Mouse (Mus musculus) myocyte (in vitro differentiated cells): Measurements from ENCODE around the gene Stxbp1. TPM values are rescaled to one million over a fixed set of nuclear protein-coding genes. Genes with fewer than 3 reads are reported as not detected.
A peak's percentile ranks its signal among the peaks of the same experiment; 100 is the strongest.

ENCODE experiments used
- H3K27me3 ChIP-seq: one replicate; pipeline ENCODE4 v1.6.1; 2011; ENCODE audit not compliant: control insufficient read depth, insufficient read depth, insufficient read length
- H3K36me3 ChIP-seq: one replicate; pipeline ENCODE4 v1.6.1; 2011; ENCODE audit not compliant: control insufficient read depth, insufficient read depth
- H3K4me2 ChIP-seq: one replicate; pipeline ENCODE4 v1.6.1; 2011; ENCODE audit warnings: low read depth, control low read depth
- H3K4me3 ChIP-seq: one replicate; pipeline ENCODE4 v1.5.1; 2011; ENCODE audit warnings: mild to moderate bottlenecking, control low read depth, moderate library complexity
- H3K79me2 ChIP-seq: one replicate; pipeline ENCODE4 v1.6.1; 2011; ENCODE audit not compliant: control insufficient read depth, insufficient read depth
- H3ac ChIP-seq: one replicate; pipeline ENCODE4 v1.6.1; 2011; ENCODE audit not compliant: control insufficient read depth, insufficient read length
- CEBPB ChIP-seq: IDR thresholded peaks from 2 replicates; pipeline ENCODE4 v1.6.1; 2011; ENCODE audit warnings: mild to moderate bottlenecking, moderate library complexity; ENCODE audit not compliant: poor library complexity, insufficient read depth, severe bottlenecking
- E2F4 ChIP-seq: IDR thresholded peaks from one replicate; pipeline ENCODE4 v1.6.1; 2011; ENCODE audit warnings: mild to moderate bottlenecking, control low read depth, moderate library complexity; ENCODE audit not compliant: insufficient read depth
- MAX ChIP-seq: IDR thresholded peaks from one replicate; pipeline ENCODE4 v1.6.1; 2011; ENCODE audit warnings: low read depth, mild to moderate bottlenecking, control low read depth
- MYOD1 ChIP-seq, 3 experiments: IDR thresholded peaks; one replicate each; pipeline ENCODE4 v1.6.1; 2011; ENCODE audit warnings: control low read depth in 2 of 3, low read depth in 2 of 3, mild to moderate bottlenecking in 2 of 3, moderate library complexity in 1 of 3; ENCODE audit not compliant: insufficient read length in 2 of 3, control insufficient read depth in 1 of 3
- MYOG ChIP-seq, 3 experiments: IDR thresholded peaks; one replicate each; pipeline ENCODE4 v1.6.1; 2011; ENCODE audit warnings: control low read depth in 2 of 3, low read depth in 2 of 3, mild to moderate bottlenecking in 2 of 3; ENCODE audit not compliant: insufficient read length in 2 of 3, control insufficient read depth in 1 of 3, insufficient read depth in 1 of 3
- POLR2A ChIP-seq: IDR thresholded peaks from one replicate; pipeline ENCODE4 v1.6.1; 2011; ENCODE audit warnings: low read depth, mild to moderate bottlenecking, control low read depth, moderate library complexity; ENCODE audit not compliant: insufficient read length
- POLR2AphosphoS2 ChIP-seq: IDR thresholded peaks from one replicate; pipeline ENCODE4 v1.6.1; 2011; ENCODE audit warnings: low read depth, control low read depth; ENCODE audit not compliant: insufficient read length
- REST ChIP-seq: IDR thresholded peaks from one replicate; pipeline ENCODE4 v1.6.1; 2011; ENCODE audit warnings: mild to moderate bottlenecking, control low read depth, moderate library complexity; ENCODE audit not compliant: insufficient read depth, insufficient read length
- SRF ChIP-seq: IDR thresholded peaks from one replicate; pipeline ENCODE4 v1.6.1; 2011; ENCODE audit warnings: low read depth; ENCODE audit not compliant: control insufficient read depth, insufficient read length
- TCF12 ChIP-seq: IDR thresholded peaks from one replicate; pipeline ENCODE4 v1.6.1; 2011; ENCODE audit warnings: mild to moderate bottlenecking, control low read depth; ENCODE audit not compliant: poor library complexity, insufficient read depth, severe bottlenecking
- TCF3 ChIP-seq: IDR thresholded peaks from one replicate; pipeline ENCODE4 v1.6.1; 2011; ENCODE audit warnings: low read depth, control low read depth; ENCODE audit not compliant: insufficient read length
- USF1 ChIP-seq: IDR thresholded peaks from one replicate; pipeline ENCODE4 v1.6.1; 2011; ENCODE audit warnings: low read depth, mild to moderate bottlenecking, control low read depth, moderate library complexity
- polyA plus RNA-seq: library from polyadenylated mRNA; unstranded; fragments of >200 nt; fragmentation: generic; extraction: Trizol; gene quantifications from one replicate; pipeline ENCODE4 v1.2.1, GENCODE M21; 2012; ENCODE audit warnings: missing spikeins

The Stxbp1 gene
- polyA plus RNA-seq, 1 experiment = 32.2 TPM

DNA sequence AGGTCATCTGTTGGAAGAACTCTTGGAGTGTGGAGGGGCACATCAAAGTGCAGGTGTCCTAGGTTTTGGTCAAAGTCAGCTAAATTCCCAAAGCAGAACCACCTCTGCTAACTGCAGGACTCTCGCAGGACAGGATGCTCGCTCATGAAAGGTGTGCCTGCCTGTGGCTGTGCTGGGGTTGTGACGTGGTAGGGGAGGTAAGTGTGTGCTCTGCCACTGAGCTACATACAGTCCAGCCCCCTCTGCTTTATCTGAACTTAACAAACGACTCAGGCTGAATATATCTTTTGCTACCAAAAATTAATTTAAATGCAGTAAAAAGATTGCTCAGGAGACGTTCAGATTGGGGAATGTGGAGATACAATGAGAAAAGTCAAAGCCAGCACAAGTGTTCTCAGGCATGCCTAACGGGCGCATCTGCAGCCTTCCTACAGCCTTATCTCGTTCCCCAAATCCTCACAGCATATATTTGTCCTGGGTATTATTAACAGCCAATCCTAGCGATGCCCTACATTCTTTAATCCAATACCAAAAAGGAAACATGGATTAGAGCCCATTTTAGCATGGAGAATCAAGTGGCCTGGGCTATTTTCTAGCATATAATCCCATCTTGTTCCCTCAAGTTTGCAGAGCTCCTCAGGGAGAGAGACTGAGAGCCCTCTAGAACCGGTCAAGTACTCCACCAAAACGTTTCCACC is 17.9 kb downstream of the Stxbp1 start:
- no peak overlapping the region for H3K4me2 ChIP-seq
- no peak overlapping the region for H3ac ChIP-seq
- H3K36me3 ChIP-seq = no peaks in the 10 kb centered on the region
- H3K27me3 ChIP-seq = no peaks in the 10 kb centered on the region
- H3K79me2 ChIP-seq = peaks cover 6% of the 10 kb centered on the region
- no peak overlapping the region for H3K4me3 ChIP-seq
- no peak for TF ChIP-seq MYOG (IDR thresholded peaks at IDR 0.05; ENCODE audit: control insufficient read depth in 1 of 3, insufficient read depth in 1 of 3, insufficient read length in 2 of 3, low read depth in 2 of 3)
- TF ChIP-seq TCF12 = no peak
- TF ChIP-seq REST = no peak
- TF ChIP-seq CEBPB = no peak
- TF ChIP-seq POLR2AphosphoS2 = no peak
- no peak for TF ChIP-seq MAX
- no peak for TF ChIP-seq USF1
- no peak for TF ChIP-seq POLR2A
- TF ChIP-seq MYOD1 (IDR thresholded peaks at IDR 0.05; ENCODE audit: control insufficient read depth in 1 of 3, insufficient read length in 2 of 3, low read depth in 2 of 3) = no peak
- TF ChIP-seq TCF3 = no peak
- TF ChIP-seq SRF = no peak
- TF ChIP-seq E2F4 = no peak

DNA sequence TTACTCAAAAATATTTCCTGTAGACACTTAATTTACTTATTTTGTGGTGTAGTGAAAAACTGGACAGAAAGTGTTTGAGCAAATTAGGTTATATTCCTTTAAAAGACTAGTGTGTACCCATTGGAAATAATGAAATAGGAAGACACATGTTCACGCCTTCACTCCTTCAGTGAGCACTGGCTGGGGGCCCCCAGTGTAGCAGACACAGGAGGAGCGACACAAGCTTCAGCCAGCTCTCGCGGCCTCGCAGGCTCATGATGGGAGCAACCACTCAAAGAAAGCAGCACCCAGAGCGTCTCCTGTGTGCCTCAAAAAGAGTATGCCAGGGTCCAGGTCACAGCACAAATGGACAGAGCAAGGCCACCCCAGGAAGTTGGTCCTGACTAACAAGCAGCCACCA is 21.2 kb downstream of the Stxbp1 start:
- H3K79me2 ChIP-seq = no peaks in the 10 kb centered on the region
- no peak overlapping the region for H3ac ChIP-seq
- no peak overlapping the region for H3K4me3 ChIP-seq
- no peaks in the 10 kb centered on the region for H3K36me3 ChIP-seq
- no peak for TF ChIP-seq TCF12
- H3K27me3 ChIP-seq = no peaks in the 10 kb centered on the region
- no peak overlapping the region for H3K4me2 ChIP-seq

DNA sequence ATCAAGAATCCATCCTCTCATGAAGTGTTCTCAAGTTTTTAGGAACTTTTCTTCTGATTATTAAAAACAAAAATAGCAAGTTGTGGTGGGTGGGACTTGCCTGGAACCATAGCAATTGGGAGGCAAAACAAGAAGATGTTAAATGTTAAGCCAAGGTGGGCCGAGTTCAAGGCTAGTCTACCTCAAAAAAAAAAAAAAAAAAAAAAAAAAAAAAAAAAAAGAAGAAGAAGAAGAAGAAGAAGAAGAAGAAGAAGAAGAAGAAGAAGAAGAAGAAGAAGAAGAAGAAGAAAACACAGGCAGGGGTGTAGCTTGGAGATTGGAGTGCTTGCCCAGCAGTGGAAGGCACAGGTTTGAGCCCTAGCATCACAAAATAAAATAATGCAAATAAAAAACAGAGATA is 22.3 kb downstream of the Stxbp1 start:
- no peaks in the 10 kb centered on the region for H3K27me3 ChIP-seq
- H3K4me3 ChIP-seq = no peak overlapping the region
- TF ChIP-seq SRF (no peak), TCF3 (no peak), MYOD1 (IDR thresholded peaks at IDR 0.05; ENCODE audit: control insufficient read depth in 1 of 3, insufficient read length in 2 of 3, low read depth in 2 of 3) (no peak), CEBPB (no peak), USF1 (no peak), REST (no peak), E2F4 (no peak), POLR2A (no peak), MAX (no peak), MYOG (IDR thresholded peaks at IDR 0.05; ENCODE audit: control insufficient read depth in 1 of 3, insufficient read depth in 1 of 3, insufficient read length in 2 of 3, low read depth in 2 of 3) (no peak), POLR2AphosphoS2 (no peak), TCF12 (no peak)
- H3K4me2 ChIP-seq = no peak overlapping the region
- no peaks in the 10 kb centered on the region for H3K79me2 ChIP-seq
- H3ac ChIP-seq = no peak overlapping the region
- peaks cover 1% of the 10 kb centered on the region for H3K36me3 ChIP-seq

DNA sequence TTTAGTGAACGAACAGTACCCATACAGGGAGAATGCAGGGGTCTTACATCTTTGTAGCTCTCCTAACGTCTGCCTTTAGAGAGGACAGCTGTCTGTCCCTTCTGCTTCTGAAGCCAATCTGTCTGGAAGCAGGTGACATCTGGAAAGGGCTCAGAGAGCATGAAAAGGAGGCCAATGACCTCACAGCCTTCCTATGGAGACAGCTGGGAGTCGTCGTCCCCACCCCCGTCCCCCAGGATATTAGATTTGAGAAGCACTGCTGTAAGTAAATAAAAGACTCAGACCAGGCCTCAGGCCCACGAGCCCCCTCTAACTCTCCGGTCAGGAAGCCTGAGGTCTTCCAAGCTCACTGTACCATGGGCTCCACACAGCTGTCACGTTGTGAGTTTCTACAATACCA is 22.9 kb downstream of the Stxbp1 start:
- Histone ChIP-seq H3K79me2 (no peaks in the 10 kb centered on the region), H3ac (no peak overlapping the region), H3K4me3 (no peak overlapping the region), H3K4me2 (no peak overlapping the region), H3K36me3 (peaks cover 3% of the 10 kb centered on the region), H3K27me3 (no peaks in the 10 kb centered on the region)
- TF ChIP-seq MYOD1 (IDR thresholded peaks at IDR 0.05; ENCODE audit: control insufficient read depth in 1 of 3, insufficient read length in 2 of 3, low read depth in 2 of 3) (peak in 2 of 3 experiments; percentile 7 to 10), REST (no peak), MYOG (IDR thresholded peaks at IDR 0.05; ENCODE audit: control insufficient read depth in 1 of 3, insufficient read depth in 1 of 3, insufficient read length in 2 of 3, low read depth in 2 of 3) (peak in 1 of 3 experiments; percentile 30)

DNA sequence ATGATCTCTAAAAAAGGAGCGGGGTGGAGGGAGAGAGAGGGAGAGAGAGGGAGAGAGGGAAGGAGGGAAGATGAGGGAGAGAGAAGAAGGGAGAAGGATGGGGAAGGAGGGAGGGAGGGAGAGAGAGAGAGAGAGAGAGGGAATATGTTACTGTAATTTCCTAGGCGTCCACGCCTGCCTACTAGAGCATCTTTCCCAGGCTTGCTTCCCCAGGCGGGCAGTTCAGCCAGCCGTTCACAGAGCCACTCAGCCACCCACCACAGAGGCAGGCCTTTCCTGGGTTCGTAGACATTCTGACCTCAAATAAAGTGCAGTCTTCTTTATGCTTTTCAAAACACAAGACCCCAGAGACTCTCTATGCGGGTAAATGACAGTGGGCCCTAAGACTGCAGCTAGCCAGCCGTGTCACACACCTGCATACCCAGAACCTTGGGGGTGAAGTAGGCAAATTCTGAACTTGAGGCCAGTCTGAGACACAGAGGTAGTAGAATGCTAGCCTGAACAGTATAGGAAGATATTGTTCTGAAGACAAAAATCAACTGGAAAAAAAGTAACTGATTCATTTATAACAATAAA is 23.4 kb downstream of the Stxbp1 start:
- Histone ChIP-seq H3K36me3 (peaks cover 3% of the 10 kb centered on the region), H3K79me2 (no peaks in the 10 kb centered on the region), H3K4me3 (no peak overlapping the region), H3ac (no peak overlapping the region), H3K4me2 (no peak overlapping the region), H3K27me3 (no peaks in the 10 kb centered on the region)
- no peak for TF ChIP-seq POLR2A
- no peak for TF ChIP-seq POLR2AphosphoS2
- TF ChIP-seq E2F4 = no peak
- no peak for TF ChIP-seq USF1
- no peak for TF ChIP-seq MAX
- no peak for TF ChIP-seq MYOG (IDR thresholded peaks at IDR 0.05; ENCODE audit: control insufficient read depth in 1 of 3, insufficient read depth in 1 of 3, insufficient read length in 2 of 3, low read depth in 2 of 3)
- TF ChIP-seq MYOD1 (IDR thresholded peaks at IDR 0.05; ENCODE audit: control insufficient read depth in 1 of 3, insufficient read length in 2 of 3, low read depth in 2 of 3) = no peak
- TF ChIP-seq TCF3 = no peak
- TF ChIP-seq REST = no peak
- TF ChIP-seq TCF12 = no peak
